Mouse (Mus musculus) activated CD4-positive, CD25-positive, alpha-beta regulatory T cell, adult 4 months (primary cell): ENCODE data around the gene Gm11084. TPM values are rescaled to one million over a fixed set of nuclear protein-coding genes. Genes with fewer than 3 reads are reported as not detected.
"Not testable (repeated sequence)": the region's sequence is repeated elsewhere in the genome, so short reads cannot be mapped to it uniquely, and the experiment has no call there.

Source experiments
- ATAC-seq: one replicate; pipeline ENCODE4 v1.8.0; 2017
- polyA plus RNA-seq, 2 experiments: library from polyadenylated mRNA; unstranded; fragments of 100-300 nt; shearing (Covaris generic); gene quantifications; one replicate each; pipeline ENCODE4 v1.2.1; 2017

Gene Gm11084
- not detected for polyA plus RNA-seq

DNA sequence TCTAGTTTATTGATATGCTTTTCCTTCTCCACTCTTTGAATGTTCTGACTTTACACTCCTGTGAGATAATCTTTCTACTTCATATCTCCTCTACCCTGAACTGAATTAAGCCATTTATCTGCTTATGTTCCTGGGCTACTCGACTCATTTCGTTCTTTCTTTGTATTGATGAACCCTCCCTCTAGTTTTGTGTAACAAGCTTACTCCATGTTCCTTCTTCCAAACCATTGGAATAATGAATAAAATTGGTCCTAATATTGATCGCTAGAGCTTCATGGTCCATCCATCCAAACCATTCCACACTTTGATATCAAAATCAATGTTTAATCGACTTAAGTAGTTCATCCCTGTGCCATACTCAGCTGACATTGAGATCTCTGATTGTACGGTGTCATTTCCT is at the start of gene Gm11084:
TSS of gene Gm11084 (minus strand) at position 101 of the 400 bp plus-strand sequence.
- ATAC-seq, result no peak

DNA sequence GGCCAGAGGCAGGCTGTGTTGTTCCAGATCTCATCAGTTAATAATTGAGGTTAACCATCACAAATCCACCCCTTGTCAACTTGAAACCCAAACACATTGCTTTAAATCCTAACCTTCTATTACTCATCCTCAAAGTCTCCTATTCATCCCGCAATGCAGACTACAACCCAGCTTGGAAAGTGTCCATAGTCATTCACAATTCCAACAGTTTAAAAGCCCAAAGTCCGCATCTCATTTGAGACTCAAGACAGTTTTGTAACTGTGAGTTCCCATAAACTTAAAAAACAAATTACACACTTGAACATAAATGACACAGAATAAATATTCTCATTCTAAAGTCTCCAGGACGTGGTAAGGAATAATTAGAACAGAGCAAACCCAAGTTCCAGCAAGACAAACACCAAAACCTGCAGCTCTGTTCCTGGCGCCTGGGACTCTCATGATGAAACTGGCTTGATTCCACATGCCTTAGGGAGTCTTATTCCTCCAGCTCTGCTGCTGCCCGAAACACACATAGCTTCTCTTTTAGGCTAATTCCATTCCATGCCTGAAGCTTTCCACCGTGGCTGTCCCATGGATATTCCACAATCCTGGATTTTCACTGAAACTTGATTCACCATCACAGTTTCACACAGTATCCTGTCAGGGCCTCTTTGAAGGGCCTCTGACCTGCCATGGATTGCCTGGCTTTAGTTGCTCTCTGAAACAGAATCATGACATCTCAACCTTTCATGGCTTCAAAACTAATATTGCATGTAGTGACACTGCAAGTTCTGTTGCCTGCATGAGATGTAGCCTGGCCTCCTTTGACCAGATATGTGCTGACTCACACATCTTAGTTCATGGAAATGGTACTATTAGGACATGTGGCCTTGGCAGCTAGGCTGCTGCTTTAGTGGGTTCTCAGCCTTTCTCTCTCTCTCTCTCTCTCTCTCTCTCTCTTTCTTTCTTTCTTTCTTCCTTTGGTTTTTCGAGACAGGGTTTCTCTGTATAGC is 44.8 kb upstream of the Gm11084 start:
- ATAC-seq, result no peak

DNA sequence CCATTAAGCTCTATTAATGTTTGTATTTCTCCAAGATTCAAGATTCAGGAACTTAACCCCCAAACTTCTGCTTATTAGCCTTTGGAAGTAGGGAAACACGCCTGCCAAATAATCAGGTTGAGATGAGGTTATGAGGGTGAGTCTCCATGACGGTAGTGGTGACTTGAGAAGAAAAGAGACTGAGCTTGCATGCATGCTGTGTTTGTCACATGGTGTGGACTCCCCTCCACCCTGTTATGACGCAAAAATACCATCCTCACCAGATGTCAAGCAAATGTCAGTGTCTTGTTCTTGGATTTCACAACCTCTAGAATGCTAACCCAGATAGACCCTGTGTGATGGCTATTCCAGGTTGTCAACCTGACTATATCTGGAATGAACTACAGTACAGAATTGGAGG is 43.3 kb upstream of the Gm11084 start:
- no peak for ATAC-seq

DNA sequence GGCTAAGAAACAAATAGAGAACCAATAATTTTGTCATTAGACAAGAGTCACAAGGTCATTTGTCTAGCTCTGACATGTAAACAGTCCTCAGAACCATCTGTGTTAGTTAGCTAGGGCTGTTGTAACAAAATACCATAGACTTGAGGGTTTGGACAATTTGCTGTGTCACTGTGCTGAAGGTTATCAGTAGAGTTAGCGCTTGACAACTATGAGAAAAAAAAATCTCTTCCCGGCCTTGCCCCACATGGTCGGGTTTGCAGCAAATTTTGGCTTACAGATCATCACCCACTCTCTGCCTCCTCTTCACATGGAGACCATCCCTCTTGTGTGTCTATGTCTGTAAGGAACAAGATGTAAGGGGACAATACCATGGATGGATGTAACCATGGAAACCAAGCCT is 41.5 kb upstream of the Gm11084 start:
- no peak for ATAC-seq

DNA sequence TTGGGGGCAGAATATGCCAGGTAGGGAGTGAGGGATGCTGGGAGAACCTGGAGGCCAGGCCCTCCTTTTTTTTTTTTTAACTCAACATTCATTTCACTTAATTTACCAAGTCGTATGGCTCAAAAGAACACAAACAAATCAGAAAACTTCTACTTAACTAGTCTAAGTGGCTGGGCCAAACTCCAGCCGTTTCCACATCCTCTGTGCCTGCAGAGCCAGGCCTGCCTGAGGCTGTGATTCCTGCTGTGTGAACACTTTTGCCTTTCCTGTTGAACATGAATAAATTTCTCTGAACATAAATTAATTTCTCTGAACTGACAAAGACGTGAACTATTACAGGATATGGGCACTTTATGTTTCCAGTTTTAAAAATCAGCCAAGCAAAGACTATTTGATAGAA is 40.6 kb upstream of the Gm11084 start:
- ATAC-seq, result no peak

DNA sequence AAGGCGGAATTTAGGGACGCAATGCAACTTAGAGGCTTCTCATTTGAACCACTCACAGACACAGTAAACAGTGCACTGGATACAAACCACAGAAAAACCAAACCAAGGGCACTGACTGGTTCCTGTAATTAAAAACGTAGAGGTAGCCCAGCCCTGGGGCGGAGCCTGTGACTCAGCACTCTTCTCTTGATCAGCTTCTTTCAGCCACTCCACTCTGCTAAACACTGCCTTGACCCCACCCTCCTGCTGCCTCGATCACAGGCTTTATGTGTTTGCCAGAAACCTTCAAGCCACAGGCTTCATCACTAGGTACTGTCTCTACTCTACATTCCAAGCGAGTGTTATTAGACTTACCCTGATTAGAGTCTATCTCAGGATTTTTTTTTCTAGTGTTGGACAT is 37.3 kb upstream of the Gm11084 start:
- no peak for ATAC-seq

DNA sequence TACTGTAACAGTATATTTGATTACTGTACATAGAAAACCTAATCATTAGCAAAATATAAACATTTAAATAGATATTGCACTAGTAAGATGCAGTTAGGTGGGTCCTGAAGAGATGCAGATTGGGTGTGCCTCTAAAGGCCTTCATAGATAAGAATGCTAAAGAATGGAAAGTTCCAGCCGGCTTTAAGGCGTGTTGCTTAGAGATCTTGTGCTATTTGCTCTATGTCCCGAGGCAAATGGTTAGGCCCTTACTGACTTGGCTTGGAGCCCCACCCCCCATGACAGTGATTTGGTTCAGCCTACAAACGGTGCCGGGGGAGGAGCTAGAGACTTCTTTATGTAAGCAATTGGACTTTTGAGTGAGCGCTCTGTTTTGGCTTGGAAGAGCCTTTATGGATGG is 34.5 kb upstream of the Gm11084 start:
- ATAC-seq, result no peak

DNA sequence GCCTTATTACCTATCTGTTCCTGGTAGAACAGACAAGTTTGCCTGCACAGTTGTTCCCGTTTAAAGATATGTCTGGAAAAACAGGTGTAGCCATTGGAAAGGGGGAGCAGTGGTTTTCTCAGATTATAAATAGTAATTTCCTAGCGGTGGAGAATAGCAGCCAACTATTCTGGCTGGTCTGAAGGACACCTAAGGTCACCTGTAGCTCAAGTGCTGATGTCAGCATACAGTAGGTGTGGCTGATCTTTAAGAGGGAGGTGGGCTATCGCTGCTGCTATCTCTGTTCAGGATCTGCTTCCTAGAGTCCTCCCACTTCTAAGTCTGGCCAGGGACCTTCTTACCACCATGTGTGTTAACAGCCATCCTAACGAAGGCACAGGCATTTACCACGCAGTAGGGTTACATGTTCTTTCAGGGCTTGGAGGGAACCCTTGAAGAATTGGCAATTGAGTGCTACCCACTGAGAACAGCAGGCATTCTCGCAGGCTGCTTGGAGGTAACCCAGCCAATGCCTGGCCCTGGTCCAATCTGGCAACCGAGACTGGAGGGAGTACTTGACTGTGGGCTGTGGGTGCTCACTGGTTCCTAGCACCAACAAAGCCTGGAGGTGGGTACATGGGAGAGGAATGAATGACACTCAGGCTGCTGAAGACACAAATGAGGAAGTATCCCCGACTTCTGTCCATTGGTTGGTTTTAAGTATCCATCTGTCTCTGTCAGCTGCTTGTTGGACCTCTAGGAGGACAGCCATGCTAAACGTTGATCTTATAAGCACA is 33.0 kb upstream of the Gm11084 start:
- ATAC-seq, result no peak

DNA sequence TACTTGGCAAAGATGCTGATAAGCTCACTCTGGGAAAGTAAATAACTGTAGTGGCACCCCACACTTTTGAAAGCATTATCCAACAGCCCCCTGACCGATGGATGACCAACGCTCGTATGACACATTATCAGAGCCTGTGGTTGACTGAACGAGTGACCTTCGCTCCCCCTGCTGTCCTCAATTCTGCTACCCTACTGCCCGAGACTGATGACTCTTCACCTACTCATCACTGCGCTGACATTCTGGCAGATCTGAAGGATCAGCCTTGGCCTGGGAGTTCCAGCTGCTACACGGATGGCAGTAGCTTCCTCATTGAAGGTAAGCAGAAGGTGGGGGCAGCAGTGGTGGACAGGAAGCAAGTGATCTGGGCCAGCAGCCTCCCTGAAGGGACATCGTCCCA is 27.5 kb upstream of the Gm11084 start:
- ATAC-seq, result not testable (repeated sequence)

DNA sequence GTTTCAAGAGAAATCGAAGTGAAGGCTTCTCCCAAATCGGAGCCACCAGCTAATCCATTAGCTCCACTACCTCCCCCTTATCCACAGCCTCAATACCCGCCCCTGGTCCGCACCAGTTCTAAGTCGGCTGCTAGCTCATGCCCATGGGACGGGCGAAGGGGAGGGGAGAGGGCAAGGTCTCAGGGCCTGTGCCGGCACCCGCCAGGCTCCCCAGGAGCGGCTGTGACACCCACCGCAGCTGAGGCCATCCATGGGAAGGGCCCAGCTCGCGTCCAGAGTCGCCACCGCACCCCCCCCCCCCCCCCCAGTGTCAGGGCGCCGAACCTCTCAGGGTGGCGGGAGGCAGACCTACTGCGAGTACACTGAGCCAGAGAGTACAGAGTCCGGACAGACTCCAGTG is 26.1 kb upstream of the Gm11084 start:
- ATAC-seq, result no peak

DNA sequence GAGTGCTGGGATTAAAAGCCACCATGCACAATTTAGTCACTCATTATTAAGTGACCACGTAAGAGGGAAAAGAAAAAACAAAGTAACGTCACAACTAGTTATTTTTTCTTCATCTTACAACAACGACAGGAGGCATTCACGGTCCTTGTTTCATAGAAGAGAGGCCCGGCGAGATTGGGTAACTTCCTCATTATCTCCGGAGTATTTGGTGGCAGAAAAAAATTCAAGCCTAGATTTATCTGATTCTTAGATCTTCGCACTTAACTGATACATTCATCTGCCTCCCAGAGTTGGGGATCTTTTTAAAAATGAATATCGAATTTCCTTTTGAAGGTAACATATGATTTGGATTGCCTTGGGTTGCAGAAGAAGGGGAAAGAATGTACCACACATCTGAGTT is 21.0 kb upstream of the Gm11084 start:
- ATAC-seq, result no peak

DNA sequence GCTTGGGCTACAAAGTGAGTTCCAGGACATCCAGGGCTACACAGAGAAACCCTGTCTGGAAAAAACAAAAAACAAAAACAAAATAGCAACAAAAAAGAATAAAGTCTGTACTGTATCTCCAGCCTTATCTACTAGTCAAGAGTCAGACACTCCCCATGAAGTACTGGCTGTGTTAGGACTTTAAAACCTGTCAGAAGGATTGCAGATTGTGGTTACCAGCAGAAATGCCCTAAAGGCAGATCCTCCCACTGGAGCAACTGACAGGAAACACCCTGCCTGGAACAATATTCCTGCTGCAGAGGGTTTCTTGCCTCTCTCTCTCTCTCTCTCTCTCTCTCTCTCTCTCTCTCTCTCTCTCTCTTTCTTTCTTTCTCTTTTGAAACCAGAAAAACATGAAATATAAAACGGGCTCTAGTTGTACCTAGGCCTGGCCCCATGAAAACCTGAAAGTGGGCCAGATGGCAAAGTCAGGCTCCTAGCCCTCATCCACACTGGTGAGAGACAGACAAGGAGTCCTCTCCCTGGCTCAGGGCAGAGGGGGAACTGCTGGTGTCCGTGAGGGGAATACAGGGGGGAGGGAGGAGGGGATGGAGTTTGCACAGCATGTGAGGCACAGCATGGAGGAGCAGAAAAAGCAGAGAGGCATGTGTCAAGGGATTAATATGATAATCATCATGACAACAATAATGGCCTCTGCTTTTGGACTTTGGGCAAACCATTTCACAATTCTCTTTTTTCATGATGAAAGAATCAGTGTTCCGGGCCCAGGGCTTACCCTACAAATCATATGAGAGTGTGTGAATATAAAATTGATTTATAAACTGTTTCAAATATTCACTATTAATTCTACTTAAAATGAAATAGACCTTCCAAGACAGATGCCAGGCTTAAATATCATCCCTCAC is 19.3 kb upstream of the Gm11084 start:
- no peak for ATAC-seq

DNA sequence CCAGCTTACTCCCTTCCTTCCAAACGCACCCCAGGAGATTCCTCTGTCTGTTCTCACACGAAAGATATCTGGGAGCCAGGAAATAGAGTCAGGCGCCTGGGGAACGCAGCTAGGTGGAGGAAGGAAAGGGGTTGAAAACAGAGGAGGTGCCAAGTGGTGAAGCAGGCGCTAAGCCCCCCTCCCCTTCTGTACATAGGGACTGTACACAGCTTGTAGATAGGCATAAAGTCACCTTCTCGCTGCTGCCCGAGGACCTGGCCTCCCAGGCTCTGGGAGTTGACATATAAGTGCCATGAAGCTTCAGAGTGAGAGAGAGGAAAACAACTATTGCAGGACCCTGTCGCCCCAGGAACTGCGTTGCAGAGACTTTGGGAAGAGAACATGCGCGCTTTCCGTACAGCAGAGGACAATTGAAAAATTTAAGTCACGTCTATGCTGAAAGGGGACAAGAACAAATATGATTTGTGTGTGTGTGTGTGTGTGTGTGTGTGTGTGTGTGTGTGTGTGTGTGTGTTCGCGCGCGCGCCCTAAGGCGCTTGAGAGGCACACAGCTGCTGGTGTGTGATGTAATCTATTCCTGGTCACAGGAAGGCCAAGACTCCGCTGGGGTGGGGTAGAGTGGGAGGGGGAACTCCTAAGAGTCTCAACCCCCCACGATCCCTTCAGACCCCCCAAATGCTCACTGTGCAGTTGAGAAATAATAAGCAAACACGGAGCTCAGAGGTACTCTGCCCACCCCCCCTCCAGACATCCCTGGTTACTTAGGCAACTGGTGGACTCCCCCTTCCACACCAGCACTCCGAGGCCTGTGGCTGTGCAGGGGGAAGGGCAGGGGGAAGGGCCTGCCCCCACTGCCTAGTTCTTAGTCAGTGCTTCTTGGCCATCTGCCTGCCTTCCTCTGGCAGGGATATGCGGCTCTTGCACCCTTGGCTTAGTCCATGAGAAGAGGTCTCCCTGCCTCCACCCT is 17.5 kb upstream of the Gm11084 start:
- ATAC-seq, result peak; percentile 10

DNA sequence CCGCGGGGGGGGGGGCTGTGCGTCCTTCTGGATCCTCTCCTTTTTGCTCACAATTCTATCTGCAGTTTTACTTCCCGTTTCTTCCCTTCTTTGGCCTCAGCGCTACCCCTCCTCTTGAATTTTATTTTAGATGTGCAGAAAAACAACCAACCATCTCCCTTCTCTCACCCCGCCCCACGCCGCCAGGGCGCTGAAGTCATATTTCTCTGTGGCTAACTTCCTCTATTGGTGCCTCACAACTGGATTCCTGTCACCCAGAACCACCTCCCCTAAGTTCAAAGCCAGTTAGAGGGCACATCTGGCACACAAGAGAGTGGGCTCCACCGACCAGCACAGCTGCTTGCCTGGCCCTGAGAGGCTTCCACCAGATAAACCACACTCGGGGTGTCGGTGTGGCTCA is 16.5 kb upstream of the Gm11084 start:
- peak; percentile 78 for ATAC-seq

DNA sequence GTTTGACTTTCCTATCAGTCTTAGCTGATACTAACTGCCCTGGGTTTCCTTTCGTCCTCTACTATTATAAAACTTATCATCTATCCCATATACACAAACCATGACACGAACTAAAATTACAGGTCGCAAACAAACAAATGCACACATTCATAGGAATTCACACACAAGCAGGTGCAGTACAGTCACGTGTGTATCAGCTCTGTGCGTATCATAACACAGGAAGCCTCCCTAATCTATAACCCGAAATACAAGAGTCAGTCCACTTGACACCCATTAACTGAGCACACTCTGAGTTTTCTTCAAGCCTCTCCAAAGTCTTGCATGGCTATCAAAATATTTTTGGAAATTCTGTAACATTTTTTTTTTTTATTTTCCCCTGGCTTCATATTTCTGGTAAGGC is 15.9 kb upstream of the Gm11084 start:
- peak; percentile 40 for ATAC-seq

DNA sequence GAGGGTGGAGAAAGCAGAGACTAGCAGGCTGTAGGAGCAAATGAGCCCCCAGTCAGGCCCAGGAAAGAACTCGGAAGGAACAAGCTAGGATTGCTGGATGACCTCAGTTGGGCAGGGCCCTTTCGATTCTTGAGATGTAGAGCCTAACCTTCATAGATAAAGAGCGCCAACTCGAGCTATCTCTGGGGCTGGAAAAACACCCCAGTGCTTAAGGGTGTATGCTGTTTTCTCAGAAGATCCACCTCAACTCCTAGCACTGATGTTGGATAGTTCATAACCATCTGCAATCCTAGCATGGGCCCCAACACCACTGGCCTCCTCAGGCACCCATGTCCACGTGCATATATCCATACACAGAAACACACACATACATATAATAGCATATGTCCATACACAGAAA is 15.5 kb upstream of the Gm11084 start:
- no peak for ATAC-seq

DNA sequence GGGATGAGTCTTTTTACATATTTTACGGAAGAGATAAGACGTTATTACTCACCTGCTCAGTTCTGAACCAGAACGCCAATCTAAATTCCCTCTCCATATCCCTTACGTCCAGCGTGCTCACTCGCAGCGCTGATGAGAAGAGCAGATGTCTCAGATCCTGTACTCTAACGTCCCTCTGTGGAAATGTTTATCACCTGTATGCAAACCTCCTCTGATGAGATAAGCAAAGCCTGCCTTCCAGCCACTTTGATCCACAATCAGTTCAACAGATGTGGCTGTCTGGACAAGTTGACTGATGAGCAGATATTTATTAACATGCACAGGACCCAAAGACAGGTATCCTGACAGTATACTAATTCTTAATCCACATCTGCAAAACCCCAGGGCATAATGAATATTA is 13.7 kb upstream of the Gm11084 start:
- no peak for ATAC-seq

DNA sequence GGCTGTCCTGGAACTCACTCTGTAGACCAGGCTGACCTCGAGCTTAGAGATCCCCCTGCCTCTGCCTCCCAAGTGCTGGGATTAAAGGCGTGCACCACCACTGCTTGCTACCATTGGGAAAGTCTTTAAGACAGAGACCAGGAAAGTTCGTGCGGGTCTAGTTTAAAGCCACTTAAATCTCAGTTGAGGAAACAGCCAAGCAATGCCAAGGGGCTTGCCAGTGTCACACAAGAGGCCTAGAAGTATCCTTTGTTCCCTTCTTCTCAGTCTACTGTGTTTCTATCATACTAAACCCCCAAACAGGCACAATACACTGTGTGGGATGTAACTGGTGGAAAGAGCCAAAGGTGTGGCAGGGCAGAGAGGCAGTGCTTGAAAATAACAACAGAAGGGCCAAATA is 11.1 kb upstream of the Gm11084 start:
- no peak for ATAC-seq

DNA sequence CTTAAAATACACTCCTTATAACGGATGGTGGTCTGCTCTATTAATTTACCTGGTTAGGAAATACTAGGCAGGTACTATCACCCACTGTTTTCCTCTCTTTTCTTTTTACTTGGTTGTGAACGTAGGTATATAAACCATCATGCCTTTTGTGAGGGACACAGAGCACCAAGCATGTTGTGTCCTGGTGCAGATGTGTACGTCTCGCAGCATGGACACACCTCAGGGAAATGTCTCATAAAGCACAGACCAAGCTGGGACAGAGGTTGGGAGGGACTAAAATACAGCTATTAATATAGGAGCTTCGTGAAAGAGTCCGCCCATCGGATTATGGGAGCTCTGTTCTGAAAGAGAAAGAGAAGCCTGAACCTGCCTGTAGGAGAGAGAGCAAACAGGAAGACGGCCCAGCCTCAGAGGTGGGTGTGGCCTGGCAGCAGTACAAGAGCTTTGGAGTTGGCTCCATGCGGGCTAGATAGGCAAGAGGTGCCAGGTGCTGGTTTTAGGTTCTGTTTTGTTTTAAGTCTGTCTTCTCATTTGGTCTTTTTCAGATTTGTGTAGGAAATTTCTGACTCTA is 10.4 kb upstream of the Gm11084 start:
- peak; percentile 91 for ATAC-seq

DNA sequence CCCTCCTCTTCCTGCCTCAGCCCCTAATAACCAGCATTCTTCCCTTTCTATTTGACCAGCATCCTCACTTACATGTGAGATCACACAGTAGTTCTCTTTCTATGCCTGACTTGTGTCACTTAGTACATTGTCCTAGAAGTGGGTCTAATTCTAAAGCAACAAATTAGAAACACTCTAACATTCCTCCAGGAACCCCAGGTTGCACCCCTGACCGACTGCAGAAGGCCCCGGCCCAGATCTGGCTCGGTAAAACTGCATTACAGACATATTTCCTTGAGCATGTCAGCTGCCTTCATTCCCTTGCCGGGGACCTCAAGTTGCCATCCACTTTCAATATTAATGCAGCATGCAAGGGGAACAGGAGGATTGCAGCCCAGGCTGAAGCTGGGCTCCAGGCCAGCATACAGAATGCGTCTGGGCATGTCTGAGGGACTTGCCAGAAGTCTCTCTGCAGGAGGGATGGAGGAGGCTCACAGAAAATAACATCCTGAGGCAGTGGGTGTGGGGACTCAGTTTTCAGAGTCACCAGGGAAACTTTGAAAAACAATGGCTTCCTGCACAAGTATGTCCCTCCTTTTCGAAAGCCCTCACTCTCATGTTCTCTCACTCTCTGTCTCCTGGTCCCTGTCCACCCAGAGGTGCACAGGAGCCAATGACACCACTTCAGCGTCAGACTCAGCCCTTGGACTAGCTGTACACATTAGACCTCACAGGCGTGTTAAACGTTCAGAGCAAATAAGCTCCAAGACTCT is 9.0 kb upstream of the Gm11084 start:
- peak; percentile 69 for ATAC-seq
